Mouse (Mus musculus): ENCODE measurements around the gene Dock3.

Gene Dock3

GRCm38 (mm10) chr9:107009841-107010240 lies 221.9 kb downstream of the Dock3 start:
- DNase-seq, result no peak

GRCm38 (mm10) chr9:107003187-107003586 lies 228.5 kb downstream of the Dock3 start:
- DNase-seq, result no peak

- DNase-seq, result no peak
Measured at GRCm38 (mm10) chr9:106970742-106971141, 261.0 kb downstream of the Dock3 start.

- no peak for DNase-seq
Measured at GRCm38 (mm10) chr9:106958452-106958851, 273.3 kb downstream of the Dock3 start.

GRCm38 (mm10) chr9:106955486-106955885 lies 276.2 kb downstream of the Dock3 start:
- DNase-seq, result no peak

GRCm38 (mm10) chr9:106934998-106935397 lies 296.7 kb downstream of the Dock3 start:
- DNase-seq, result no peak

GRCm38 (mm10) chr9:106914878-106915277 lies 316.8 kb downstream of the Dock3 start:
- no peak for DNase-seq

- DNase-seq, result no peak
Measured at GRCm38 (mm10) chr9:106913759-106914158, 317.9 kb downstream of the Dock3 start.

GRCm38 (mm10) chr9:106911624-106912023 lies 320.1 kb downstream of the Dock3 start:
- no peak for DNase-seq

GRCm38 (mm10) chr9:106908715-106909114 lies 323.0 kb downstream of the Dock3 start:
- no peak for DNase-seq

- no peak for DNase-seq
Measured at GRCm38 (mm10) chr9:106908174-106908573, 323.5 kb downstream of the Dock3 start.

GRCm38 (mm10) chr9:106906597-106906996 lies 325.1 kb downstream of the Dock3 start:
- DNase-seq, result no peak

GRCm38 (mm10) chr9:106903791-106904134 lies 327.9 kb downstream of the Dock3 start:
- peak; percentile 63 for DNase-seq

GRCm38 (mm10) chr9:106903099-106903790 lies 328.5 kb downstream of the Dock3 start:
- no peak for DNase-seq

GRCm38 (mm10) chr9:106901596-106901995 lies 330.1 kb downstream of the Dock3 start:
- no peak for DNase-seq

- no peak for DNase-seq
Measured at GRCm38 (mm10) chr9:106898901-106899300, 332.8 kb downstream of the Dock3 start.

- DNase-seq, result no peak
Measured at GRCm38 (mm10) chr9:106893327-106893726, 338.4 kb downstream of the Dock3 start.

GRCm38 (mm10) chr9:106892552-106892875 lies 339.2 kb downstream of the Dock3 start:
- no peak for DNase-seq

GRCm38 (mm10) chr9:106891829-106892551 lies 339.7 kb downstream of the Dock3 start, which contains the start of gene Manf:
Gene Manf, minus strand, starts transcription at chr9:106891979.
- DNase-seq, result peak; percentile 96

- no peak for DNase-seq
Measured at GRCm38 (mm10) chr9:106891341-106891741, 340.4 kb downstream of the Dock3 start.

GRCm38 (mm10) chr9:106890496-106891240 lies 341.0 kb downstream of the Dock3 start:
- DNase-seq, result no peak

- no peak for DNase-seq
Measured at GRCm38 (mm10) chr9:106889321-106889720, 342.4 kb downstream of the Dock3 start.

GRCm38 (mm10) chr9:106888346-106888745 lies 343.4 kb downstream of the Dock3 start:
- DNase-seq, result no peak

Data from lung, postnatal 14 days (tissue).